Mouse (Mus musculus): ENCODE data around the gene Otos.

Otos gene

DNA sequence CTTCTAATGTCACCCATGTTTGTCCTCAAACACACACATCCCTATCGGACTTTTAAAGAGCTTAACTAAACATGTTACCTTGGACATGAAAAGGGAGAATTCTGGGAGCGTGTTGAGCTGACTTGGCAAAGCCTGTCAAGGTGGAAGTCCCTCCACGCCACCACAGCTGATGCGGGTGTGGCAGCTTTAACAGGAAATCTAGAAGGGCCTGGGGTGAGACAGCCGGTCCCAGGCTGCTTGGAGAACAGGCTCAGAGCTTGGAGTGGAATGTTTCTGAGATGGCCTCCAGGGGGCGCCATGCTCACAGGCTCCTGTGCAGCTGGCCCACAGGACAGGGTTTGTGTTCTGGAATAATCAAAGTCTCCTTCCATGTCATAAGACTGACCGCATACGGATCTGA, at the start of gene Otos:
TSS of gene Otos (minus strand) at position 169 of the 400 bp plus-strand sequence.
- DNase-seq: peak; percentile 85 to 89

DNA sequence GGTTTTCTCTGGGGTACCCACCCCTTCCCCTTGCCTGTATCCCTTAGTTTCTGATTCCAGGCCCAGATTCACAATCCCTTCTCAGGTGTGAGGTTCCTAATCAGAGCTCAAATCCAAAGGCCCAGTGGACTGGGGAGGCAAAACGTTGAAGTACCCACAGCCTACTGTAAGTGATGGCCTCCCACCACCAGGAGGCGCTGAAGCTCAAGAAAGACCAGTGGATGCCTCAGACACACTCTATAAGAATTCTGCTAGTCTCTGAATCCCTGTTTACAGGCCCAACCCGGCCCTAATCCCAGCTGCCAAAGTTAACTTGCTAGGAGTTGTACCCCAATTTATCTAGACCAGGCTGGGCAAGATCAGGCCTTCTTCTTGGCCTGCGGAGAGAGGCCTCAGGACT, 48.2 kb upstream of the Otos start:
- DNase-seq: peak; percentile 89 to 93

DNA sequence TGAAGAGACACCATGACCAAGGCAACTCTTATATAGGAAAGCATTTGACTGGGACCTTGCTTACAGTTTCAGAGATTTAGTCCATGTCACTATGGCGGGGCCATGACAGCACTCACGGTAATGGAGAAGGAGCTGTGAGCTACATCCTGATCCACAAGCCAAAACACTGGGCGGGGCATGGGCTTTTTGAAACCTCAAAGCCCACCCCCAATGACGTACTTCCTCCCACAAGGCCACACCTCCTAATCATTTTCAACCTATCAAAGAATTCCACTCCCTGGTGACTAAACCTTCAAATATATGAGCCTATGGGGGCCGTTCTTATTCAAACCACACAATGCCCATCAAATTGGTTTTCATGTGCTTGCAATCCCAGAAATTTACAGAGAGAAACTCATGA, 47.1 kb upstream of the Otos start:
- no peak for DNase-seq

DNA sequence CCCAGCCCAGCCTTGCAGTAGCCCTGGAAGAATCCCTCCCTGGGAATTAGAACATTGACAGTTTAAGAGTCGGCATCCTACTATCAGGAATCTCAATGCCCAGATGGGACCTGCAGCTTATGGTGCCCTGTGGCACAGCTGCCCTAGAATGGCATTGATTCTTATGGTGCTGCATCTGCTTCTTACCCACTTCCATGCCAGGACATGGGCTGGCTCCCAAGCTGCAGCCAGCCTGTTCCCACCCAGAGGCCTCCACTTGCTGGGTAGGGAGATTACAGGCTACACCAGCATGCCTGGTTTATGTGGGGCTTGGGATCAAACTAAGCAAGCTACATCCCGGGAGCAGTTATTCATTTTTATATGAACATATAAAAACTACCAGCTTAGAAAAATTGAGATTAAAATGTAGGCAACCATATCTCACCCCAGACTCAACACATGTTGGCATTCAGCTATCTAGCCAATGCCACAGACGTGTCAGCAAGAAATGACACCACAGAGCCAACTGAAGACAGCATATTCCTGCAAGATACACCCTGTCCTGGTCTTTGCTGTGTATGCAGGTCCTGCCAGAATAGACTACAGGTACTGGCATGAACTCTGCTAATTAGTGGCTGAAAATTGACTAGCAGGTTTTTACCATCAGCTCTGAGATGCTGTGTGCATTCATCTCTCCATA, 42.7 kb upstream of the Otos start:
- no peak for DNase-seq

DNA sequence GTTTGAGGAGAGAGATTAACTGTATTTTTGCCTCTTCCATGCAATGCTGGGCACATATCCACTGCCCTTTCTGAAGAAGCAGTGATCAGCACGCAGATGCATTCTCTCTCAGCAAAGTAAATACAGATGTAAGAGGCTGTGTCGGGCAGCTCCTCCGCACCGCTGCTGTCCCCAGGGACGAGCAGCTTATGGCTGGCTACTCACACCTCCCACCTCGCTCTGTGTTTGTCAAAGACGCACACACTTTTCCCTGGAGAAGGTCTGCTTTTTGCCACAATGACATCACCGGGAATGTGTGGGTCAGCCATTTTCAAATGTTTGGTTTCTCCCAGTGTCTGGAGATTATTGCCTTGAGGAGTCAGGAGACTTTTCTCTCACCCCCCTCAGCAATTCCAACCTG, 38.4 kb upstream of the Otos start:
- no peak for DNase-seq

DNA sequence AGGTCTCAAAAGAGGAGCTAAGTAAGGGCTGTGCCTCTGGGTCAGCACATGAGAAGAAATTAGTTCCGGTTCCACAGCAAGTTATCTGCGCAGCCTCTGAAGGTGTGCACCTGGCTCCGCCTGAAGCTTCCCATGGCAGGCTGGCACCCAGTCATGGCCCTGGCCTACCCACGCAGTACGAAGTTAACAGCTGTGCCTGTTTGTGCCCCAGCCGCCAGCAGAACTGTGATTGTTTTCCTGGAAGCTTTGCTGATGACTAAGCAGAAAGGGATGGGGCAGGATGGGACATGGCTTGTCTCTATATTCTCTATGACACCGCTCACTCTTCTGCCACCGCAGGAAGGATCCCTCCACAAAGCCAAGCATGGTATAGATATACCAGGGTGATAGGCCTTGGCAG, 34.5 kb upstream of the Otos start:
- DNase-seq: no peak

DNA sequence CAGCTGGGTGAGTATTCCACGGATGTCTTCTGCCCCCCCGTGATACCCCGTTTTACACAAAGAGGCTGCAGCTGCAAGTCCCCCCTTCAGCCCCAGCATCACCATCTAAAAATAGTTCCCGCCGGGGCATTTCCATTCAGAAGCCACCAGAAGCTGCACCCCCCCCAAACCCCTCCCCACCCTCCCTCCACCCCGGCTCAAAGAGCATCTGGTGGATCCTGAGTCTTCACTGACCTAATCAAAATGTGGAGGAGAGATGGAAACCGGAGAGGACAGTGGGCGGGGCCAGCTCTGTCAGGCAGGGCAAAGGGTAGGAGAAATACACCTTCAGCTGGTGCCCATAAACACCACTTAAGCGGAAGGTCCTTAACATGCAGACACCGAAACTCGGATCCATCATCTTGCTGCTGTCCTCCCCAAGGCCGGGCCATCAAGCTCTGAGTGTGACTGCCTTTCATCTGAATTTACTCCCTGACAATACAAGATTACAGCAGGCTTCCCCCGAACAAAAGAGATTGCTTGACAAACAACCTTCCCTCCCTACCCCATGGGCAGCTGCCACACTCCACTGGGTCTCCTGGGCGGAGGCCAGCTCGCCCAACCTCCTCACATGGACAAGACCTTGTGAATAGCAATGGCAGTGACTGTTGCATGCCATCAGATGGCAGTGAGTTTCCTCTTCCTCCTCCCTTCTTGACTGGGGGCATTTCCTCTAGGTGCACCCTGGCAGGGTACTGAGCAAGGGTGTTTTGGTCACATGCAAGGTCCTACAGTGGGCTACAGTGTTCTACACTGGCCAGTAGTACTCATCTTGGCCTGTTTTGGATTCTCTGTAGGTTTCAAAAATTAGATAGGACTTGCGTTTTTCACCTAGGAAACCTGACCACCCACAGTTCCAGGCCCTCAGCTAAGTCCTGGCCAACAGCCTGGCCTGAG, 32.3 kb upstream of the Otos start:
- peak; percentile 32 to 67 for DNase-seq

DNA sequence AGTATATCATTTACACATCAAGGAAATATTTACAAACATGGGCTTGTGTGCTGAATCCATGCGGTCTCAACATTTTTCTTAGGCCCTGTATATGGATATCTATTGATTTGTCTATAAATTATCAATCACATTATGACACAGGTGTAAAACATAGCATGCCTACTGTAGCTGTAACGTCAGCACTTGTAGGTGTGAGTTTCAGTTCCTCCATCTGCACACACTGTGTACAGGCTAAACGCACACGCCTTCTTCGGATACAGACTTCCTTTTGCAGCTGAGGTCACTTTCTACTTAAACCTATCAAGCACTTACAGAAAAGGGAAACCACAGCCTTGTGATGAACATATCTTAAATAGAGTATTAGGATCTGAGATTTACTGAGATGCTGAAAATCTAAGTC, 30.1 kb upstream of the Otos start:
- DNase-seq: no peak

DNA sequence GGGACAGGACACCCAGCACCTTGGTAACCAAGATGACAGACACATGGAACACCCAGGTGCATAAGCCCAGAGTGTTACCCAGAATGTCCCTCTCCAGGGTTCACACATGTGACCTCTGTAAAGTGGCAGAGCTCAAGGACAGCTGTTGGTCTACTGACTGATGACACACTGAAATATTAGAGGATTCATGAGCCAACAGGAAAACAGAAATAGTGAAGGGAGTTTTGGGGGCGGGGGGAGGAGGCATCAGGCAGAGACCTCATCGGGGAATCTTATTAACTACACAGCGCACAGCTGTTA, 28.0 kb upstream of the Otos start:
- no peak for DNase-seq

DNA sequence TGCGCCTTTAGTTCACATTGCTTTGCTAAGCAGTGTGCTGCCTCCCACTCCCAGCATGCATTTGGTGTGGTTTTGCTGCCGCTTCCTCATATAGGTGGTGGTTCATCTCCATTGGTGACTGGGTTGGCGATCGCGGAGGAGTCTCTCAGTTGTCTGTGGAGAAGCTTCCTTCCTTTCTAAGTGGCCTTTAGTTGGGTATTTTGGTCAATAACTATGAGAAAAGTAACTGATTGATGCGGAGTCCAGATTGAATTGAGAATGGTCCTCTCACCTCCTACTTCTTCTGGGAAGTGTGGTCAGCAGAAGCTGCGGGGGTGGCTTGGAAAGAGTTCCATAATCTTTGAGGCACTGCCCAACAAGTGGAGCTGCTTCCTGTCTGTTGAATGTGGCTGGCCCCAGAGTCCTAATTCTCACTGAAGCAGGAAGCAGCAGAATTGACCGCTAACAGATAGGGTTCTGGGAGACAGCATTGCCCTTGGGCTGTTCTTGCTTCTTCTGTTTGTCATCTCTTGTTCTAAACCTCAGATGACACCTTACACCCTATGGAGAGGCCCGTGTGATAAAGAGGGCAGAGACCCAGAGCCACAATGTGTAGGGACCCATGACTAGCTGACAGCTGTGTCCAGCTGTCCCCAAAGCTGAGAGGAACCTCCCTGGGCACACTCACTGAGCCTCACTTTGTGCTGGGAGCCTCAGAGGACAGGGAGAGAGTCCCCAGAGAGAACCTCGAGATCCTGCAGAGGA, 27.5 kb upstream of the Otos start:
- no peak for DNase-seq

DNA sequence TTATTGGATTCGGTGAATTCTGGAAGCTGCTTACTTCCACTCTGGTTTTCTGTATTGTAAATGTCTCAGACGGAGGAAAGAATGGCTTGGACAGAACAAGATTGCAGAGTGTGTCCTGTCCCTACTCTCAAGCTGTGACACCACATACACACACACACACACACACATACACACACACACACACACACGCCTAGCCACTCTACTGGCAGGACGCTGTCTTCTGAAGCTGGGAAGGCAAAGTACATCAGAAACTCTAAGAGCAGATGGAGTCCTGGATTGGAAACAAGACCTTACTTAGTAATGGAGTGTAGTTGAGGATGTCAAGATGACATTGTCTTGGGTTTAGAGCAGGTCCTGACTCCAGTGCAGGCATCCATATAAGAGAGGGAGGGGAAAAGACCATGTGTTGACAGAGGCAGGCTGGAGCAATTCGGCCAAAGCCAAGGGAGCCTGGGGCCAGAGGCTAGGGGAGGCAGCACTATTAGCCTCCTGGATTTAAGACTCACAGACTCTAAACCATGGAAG, 24.7 kb upstream of the Otos start:
- DNase-seq: no peak

DNA sequence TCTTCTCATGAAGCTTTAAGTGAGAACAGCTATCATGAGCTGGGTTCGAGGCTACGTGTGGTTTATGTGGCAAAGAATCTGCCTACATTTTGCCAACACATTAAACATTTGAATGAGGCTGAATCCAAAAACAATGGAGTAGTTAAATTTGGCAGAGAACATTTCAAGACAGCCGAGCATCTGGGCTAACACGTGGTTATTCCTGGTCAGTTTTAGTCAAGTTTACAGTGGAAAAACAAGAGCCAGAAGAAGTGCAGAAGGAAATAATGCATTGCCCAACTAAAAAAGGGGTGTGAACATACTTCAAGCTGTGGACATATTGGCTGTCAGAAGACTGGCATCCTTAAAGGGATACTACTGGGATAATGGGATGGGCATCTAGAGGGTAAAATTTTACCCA, 22.7 kb upstream of the Otos start:
- DNase-seq: no peak

DNA sequence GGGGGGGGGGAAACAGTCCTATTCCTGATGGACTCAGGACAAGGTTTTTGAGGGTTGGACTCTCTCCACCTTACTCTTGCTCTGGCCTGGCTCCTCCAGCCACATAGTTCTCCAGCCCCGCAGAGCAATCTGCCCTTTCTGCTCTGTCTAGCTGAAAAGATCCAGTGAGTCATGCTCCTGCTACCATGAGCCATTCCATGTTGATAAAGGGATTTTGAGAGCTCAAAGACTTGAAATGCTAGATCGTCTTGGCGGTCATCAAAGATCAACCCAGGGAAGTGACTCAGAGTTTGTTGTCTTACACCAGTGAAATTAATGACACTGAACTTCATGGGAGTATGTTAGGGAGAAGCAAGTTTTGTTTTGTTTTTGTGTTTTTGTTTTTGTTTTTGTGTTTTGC, 20.8 kb upstream of the Otos start:
- no peak for DNase-seq

DNA sequence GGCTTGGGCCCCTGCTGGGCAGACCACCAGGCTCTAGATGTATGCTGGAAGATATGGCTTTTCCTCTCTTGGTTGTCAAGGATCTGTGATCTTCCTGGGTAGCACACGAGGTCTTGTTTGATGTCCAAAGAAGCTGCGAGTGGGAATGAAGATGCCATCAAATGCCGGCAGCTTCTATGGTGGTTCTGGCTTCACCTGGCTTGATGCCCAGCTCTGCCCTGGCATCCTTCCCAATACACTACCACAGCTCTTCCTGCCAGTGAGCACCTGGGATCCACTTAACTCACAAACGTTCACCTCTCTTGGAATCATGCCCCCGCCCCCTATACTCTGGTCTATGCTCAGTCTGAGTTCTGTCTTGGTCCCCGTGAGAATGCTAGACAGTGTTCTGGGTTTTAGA, 18.5 kb upstream of the Otos start:
- peak; percentile 67 to 82 for DNase-seq

DNA sequence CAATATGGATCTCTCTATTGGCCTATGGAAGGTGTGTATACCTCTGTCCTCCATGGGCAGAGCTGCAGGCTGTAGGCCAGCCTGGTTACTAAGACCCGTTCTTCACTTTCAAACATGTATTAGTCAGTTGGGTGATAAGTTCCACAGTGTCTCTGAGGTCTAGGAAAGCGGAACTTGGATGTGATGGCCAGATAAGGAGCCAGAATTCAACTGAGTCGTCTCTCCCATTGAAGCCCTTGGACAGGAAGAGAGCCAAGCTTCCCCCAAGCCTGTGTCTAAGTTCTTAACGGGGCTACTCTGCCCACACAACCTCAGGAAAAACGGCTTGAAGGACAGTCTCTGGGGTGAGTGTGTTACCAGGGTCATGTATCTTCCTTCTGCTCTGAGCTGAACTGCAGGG, 10.8 kb upstream of the Otos start:
- DNase-seq: no peak

DNA sequence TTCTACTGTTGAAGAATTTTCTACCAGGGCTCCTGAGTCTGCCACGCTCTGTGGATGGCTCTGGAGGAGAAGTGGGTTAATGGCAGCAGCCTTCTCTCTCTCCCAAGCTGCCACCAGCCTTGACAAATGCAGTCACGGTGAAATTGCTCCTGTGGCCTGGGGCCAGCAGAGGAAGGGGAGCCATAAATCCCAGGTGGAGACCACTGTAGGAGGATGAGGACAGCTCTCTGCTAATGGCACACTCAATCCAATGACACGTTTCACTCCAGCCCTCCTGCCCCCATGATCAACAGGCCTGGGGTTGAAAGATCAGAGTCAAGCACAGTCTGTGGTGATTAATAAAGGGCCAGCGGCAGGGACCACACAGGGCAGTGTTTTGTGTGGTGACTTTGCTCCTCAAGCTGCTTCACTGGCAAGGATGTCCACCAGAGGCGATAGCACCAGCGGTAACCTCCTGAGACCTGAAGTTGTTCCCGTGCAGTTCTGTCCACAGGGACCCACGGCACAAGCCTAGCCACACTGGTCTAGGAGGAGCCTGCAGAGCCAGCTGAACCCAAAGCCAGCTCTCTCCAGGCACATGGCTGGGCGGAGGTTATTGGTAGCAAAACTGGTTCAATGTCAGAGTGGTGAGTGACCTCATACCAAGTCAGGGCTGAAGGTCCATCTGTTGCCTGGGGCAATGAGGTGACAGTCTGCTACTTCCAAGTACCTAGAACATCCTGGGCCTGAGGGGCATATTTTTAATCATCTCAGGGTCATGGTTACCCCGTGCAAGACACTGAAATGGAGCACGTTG, 8.6 kb upstream of the Otos start:
- DNase-seq: no peak

DNA sequence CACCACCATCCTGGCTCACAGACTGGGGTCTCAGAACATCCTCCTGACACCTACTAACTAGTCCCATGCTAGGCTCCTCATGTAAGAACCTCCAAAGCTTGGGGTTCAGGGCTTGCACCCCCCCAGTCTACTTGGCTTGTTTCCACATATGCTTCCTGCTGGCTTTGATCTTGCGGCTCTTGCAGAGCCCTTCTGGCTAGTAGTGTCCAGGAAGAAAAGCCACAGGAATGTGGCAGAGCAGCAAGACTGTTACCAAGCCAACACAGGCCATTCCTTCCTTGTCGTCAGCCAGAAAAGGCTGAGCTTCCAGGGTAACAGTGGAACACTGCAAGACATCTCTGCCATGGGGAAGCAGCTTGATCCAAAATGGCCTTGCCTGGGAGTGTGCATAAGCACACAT, 6.0 kb upstream of the Otos start:
- no peak for DNase-seq

DNA sequence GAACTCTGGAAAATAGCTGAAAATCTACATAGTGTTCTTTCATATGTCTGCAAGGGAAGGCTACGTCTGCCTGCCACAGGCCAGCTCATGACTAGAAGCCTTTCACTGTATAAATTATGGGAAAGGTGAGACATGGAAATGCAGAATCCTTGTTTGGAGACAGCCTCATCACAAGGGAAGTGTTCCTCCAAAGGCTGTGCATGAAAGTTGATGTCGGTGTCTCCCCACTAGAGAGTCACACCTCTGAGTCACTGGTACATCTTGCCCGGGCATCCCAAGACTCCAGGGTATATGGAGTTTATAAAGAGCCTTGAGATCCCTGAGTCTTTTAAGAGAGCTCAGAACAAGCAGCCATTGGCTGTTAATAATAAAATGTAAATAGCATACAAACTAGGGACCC, 4.5 kb upstream of the Otos start:
- DNase-seq: no peak

DNA sequence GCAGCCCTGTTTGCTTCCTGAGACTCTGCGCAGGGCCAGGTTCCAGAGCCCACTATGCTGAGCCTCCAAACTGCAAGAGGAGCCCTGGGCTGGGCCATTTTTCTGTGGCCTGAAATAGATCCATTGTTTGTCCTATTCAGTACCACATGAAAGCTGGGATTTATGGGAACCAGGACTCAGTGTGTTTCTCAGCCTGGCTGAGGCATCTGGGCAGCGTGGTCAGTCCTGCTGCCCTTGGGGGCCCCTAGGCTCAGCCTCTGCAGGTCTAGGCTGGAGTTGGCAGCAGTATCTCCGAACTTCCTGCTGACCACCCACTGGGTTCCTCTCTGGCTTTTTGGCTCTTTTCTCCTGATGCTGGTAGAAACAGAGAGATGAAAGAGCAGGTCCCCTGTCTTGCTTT, 2.8 kb upstream of the Otos start:
- DNase-seq: no peak

DNA sequence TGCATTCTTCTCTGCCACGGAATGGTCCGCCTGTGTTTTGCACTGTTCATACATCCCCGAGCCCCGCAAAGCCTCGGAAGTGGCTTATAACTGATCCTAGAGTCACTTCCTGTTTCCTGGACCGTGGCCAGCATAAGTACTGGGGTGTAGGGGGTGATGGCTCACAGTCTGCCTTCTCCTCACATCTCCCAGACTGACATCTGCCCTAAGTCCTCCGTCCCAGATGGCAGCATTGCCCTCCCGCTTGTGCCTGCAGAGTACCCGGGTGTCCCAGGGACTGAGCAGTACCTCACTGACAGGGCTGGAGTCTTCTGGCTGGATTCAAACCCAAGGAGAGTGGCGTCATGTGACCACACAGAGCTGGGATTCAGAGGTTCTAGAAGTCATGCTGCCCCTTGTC, 444 bp downstream of the Otos start:
- DNase-seq: no peak

DNA sequence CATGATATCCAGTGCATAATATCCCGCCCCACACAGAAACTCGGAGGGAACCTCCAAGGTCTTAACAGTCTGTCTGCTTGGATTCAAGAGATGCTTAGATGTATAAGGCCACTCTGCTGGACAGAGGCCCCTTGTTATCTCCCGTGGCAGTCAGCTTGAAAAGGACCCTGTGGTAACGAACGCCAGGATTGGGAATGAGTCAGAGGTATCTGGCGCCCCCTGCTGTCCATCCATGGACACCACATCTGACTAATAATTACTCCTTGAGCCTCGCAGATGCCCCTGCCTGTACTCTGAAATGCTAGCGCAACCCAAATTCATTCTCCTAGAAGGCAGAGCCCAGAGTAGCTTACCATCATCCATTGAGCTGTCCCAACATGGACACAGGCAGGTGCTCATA, 889 bp downstream of the Otos start:
- DNase-seq: peak; percentile 87 to 90

DNA sequence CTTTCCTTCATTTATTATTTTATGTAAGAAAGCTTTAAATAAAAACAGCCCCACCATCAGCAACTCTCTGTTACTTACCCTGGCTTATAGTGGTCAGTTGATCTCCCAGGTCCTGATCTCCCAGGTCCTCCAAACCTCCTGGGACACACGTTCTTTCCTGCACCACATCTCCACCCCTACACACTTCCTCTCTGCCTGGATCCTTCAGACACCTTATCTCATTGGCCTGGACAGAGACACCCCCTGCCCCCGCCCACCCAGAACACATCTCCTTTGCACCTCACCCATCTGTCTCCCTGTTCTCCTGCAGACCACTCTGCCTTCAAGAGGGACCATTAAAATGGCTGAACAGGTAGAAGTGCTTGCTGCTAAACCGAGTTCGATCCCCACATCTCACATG, 1.6 kb downstream of the Otos start:
- DNase-seq: no peak

DNA sequence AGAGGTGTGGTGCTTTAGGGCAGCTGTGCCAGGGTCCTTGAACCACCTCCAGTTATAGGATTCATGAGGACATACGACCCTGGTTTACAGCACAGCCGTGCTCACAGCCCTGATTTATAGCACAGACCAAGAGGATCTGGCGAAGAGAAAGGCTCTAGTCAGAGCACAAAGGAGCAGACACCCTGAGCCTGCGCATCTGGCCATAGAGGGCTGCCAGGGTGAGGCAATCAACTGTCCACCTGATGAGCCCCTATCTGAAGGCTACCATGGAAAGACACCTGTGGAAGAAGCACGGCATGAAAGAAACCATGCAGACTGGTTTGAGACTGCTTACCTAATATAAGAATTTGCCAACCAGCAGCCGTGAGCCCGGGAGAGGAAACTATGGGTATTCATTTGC, 2.0 kb downstream of the Otos start:
- DNase-seq: no peak
